Mouse (Mus musculus): ENCODE measurements at regions not wholly inside any gene's neighbourhood (a gene's known extent, or its start where the extent isn't known, plus 50 kb on each side); places are given as distances from the start of the nearest gene placed in this dataset.

GRCm38 (mm10) chr1:128514327-128514726 is 77.8 kb downstream of the Cxcr4 start:
- no peak overlapping the region for H3K4me3 ChIP-seq (ENCODE audit: low read depth, low read length)
- 71% methylated on average over 1 of the region's 1 CpGs for WGBS (ENCODE audit: insufficient replicate concordance)
- H3K27ac ChIP-seq (ENCODE audit: low read depth): no peak overlapping the region
- H3K4me1 ChIP-seq (ENCODE audit: insufficient read depth): no peaks in the 10 kb centered on the region
- DNase-seq (no peak), ATAC-seq (no peak)
- TF ChIP-seq EP300 (IDR thresholded peaks at IDR 0.05; ENCODE audit: low read depth): no peak
- no peak for TF ChIP-seq CTCF (IDR thresholded peaks at IDR 0.05; ENCODE audit: low read depth)
- no peaks in the 10 kb centered on the region for H3K9me3 ChIP-seq (ENCODE audit: low read length)
- H3K27me3 ChIP-seq (ENCODE audit: insufficient read depth, low read length): no peaks in the 10 kb centered on the region
- H3K4me2 ChIP-seq (ENCODE audit: low read depth, low read length): no peak overlapping the region
- H3K36me3 ChIP-seq (replicated peaks; ENCODE audit: insufficient read depth, low read length): no peaks in the 10 kb centered on the region
- no peak overlapping the region for H3K9ac ChIP-seq (replicated peaks)

GRCm38 (mm10) chr1:128513911-128514310 is 78.2 kb downstream of the Cxcr4 start:
- H3K27me3 ChIP-seq (ENCODE audit: insufficient read depth, low read length): no peaks in the 10 kb centered on the region
- no peaks in the 10 kb centered on the region for H3K9me3 ChIP-seq (ENCODE audit: low read length)
- H3K27ac ChIP-seq (ENCODE audit: low read depth): no peak overlapping the region
- H3K4me2 ChIP-seq (ENCODE audit: low read depth, low read length): no peak overlapping the region
- H3K4me3 ChIP-seq (ENCODE audit: low read depth, low read length): no peak overlapping the region
- H3K4me1 ChIP-seq (ENCODE audit: insufficient read depth): no peaks in the 10 kb centered on the region
- H3K36me3 ChIP-seq (replicated peaks; ENCODE audit: insufficient read depth, low read length): no peaks in the 10 kb centered on the region
- no peak for ATAC-seq
- 61% methylated on average over 2 of the region's 2 CpGs for WGBS (ENCODE audit: insufficient replicate concordance)
- no peak for DNase-seq
- no peak overlapping the region for H3K9ac ChIP-seq (replicated peaks)
- TF ChIP-seq CTCF (IDR thresholded peaks at IDR 0.05; ENCODE audit: low read depth) (no peak), EP300 (IDR thresholded peaks at IDR 0.05; ENCODE audit: low read depth) (no peak)

DNA sequence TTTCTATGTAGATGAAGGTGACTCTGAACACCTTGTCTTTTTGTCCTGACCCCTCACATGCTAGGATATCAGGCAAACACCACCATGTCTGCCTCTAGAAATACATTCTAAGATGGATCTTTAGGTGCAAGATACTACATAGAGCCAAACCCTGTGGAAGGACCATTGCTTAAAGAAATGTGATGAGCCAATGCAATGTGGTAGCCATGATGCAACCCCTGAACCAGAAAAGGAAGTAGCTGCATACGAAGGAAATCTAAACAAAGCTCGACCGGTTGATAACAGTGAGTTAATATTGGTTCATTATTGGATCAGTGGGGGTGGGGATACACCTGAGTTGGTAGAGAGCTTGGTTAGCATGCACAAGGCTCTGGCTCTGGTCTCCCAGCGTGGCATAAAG is 78.9 kb downstream of the Cxcr4 start:
- Histone ChIP-seq H3K27me3 (ENCODE audit: insufficient read depth, low read length) (no peaks in the 10 kb centered on the region), H3K4me1 (ENCODE audit: insufficient read depth) (no peaks in the 10 kb centered on the region), H3K9me3 (ENCODE audit: low read length) (no peaks in the 10 kb centered on the region), H3K4me2 (ENCODE audit: low read depth, low read length) (no peak overlapping the region), H3K27ac (ENCODE audit: low read depth) (no peak overlapping the region), H3K4me3 (ENCODE audit: low read depth, low read length) (no peak overlapping the region), H3K36me3 (replicated peaks; ENCODE audit: insufficient read depth, low read length) (no peaks in the 10 kb centered on the region), H3K9ac (replicated peaks) (no peak overlapping the region)
- DNase-seq: no peak
- ATAC-seq: no peak
- TF ChIP-seq CTCF (IDR thresholded peaks at IDR 0.05; ENCODE audit: low read depth): no peak
- TF ChIP-seq EP300 (IDR thresholded peaks at IDR 0.05; ENCODE audit: low read depth): no peak
- 54% methylated on average over 4 of the region's 4 CpGs for WGBS (ENCODE audit: insufficient replicate concordance)

DNA sequence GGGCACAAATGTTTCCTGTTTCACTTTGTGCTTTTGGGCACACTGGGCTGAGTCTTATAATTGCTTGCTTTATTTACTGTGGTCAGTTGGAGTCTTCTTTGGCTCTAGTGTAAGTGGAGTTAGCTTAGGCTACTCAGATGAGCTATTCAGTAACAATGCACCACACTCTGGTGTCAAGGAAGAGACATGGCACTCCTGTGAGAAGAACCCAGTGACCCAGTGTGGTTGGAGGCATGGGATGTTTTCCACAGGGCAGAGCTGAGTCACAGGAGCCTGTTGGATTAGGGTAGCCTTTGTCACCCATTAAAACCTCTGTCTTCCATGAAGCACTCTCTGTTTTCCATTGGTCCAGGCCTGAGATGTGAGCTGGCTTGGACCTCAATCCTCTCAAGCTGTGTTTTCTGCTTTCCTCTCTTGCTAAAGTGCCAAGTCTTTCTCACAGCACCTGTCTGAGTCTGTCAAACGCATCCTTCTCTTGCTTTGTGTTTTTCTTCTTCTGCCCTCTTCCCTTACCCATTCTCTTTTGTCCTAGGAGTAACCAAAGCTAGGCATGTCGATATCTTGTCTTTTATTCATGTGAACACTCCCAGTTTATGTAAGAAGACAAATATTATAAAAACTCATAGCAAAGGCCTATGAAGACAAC is 83.2 kb downstream of the Cxcr4 start:
- H3K27ac ChIP-seq (ENCODE audit: low read depth): no peak overlapping the region
- H3K9me3 ChIP-seq (ENCODE audit: low read length): no peaks in the 10 kb centered on the region
- H3K4me1 ChIP-seq (ENCODE audit: insufficient read depth): no peaks in the 10 kb centered on the region
- H3K36me3 ChIP-seq (replicated peaks; ENCODE audit: insufficient read depth, low read length): no peaks in the 10 kb centered on the region
- DNase-seq (no peak), ATAC-seq (no peak)
- no peak overlapping the region for H3K4me2 ChIP-seq (ENCODE audit: low read depth, low read length)
- H3K9ac ChIP-seq (replicated peaks): no peak overlapping the region
- no peaks in the 10 kb centered on the region for H3K27me3 ChIP-seq (ENCODE audit: insufficient read depth, low read length)
- TF ChIP-seq CTCF (IDR thresholded peaks at IDR 0.05; ENCODE audit: low read depth) (no peak), EP300 (IDR thresholded peaks at IDR 0.05; ENCODE audit: low read depth) (no peak)
- 73% methylated on average over 2 of the region's 2 CpGs for WGBS (ENCODE audit: insufficient replicate concordance)
- no peak overlapping the region for H3K4me3 ChIP-seq (ENCODE audit: low read depth, low read length)

- TF ChIP-seq EP300 (IDR thresholded peaks at IDR 0.05; ENCODE audit: low read depth) (no peak), CTCF (IDR thresholded peaks at IDR 0.05; ENCODE audit: low read depth) (no peak)
- Histone ChIP-seq H3K27ac (ENCODE audit: low read depth) (no peak overlapping the region), H3K9ac (replicated peaks) (no peak overlapping the region), H3K4me3 (ENCODE audit: low read depth, low read length) (no peak overlapping the region), H3K36me3 (replicated peaks; ENCODE audit: insufficient read depth, low read length) (no peaks in the 10 kb centered on the region), H3K9me3 (ENCODE audit: low read length) (no peaks in the 10 kb centered on the region), H3K4me1 (ENCODE audit: insufficient read depth) (no peaks in the 10 kb centered on the region), H3K27me3 (ENCODE audit: insufficient read depth, low read length) (no peaks in the 10 kb centered on the region), H3K4me2 (ENCODE audit: low read depth, low read length) (no peak overlapping the region)
- no peak for DNase-seq
- no peak for ATAC-seq
- 38% methylated on average over 4 of the region's 4 CpGs for WGBS (ENCODE audit: insufficient replicate concordance)
Observed at GRCm38 (mm10) chr1:128506551-128507313, 85.4 kb downstream of the Cxcr4 start.

DNA sequence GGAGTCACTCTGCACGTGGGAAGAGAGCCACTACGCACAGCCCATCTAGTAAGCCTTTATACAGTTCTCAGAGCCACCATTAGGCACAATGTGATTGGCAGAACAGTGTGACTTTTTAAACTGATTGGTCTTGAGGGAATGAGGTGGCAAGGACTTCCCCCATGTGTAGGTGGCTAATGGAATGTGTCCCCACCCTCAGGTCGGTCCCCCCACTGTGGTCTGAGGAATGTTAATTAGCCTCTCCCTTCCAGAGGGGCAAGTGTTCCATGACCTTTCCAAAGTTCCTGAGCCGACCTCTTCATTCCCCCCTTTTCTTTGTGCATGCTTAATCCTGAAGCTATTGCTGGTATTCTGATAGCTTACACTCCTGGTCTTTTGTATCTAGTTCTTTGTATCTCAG is 87.2 kb upstream of the Dars start:
- Histone ChIP-seq H3K4me1 (ENCODE audit: insufficient read depth) (no peaks in the 10 kb centered on the region), H3K4me3 (ENCODE audit: low read depth, low read length) (no peak overlapping the region), H3K27me3 (ENCODE audit: insufficient read depth, low read length) (no peaks in the 10 kb centered on the region), H3K27ac (ENCODE audit: low read depth) (no peak overlapping the region), H3K9me3 (ENCODE audit: low read length) (no peaks in the 10 kb centered on the region), H3K36me3 (replicated peaks; ENCODE audit: insufficient read depth, low read length) (no peaks in the 10 kb centered on the region), H3K9ac (replicated peaks) (no peak overlapping the region), H3K4me2 (ENCODE audit: low read depth, low read length) (no peak overlapping the region)
- TF ChIP-seq CTCF (IDR thresholded peaks at IDR 0.05; ENCODE audit: low read depth) (no peak), EP300 (IDR thresholded peaks at IDR 0.05; ENCODE audit: low read depth) (no peak)
- 71% methylated on average over 4 of the region's 4 CpGs for WGBS (ENCODE audit: insufficient replicate concordance)
- DNase-seq (no peak), ATAC-seq (no peak)

Measured in liver, postnatal 0 days (tissue).